Mouse (Mus musculus) lung, postnatal 0 days (tissue): ENCODE measurements around the gene Nup133. TPM values are rescaled to one million over a fixed set of nuclear protein-coding genes. Genes with fewer than 3 reads are reported as not detected.

Source experiments
- ATAC-seq: fragments of 200-750 bp; cut with Nextera tagmentation; 2 replicates; pipeline ENCODE4 v1.8.0; 2017; ENCODE audit warnings: moderate library complexity
- DNase-seq: peaks from one replicate; pipeline ENCODE4 v3.0.0-alpha.2; 2016; ENCODE audit warnings: low spot score
- H3K27ac ChIP-seq: fragments of 300-500 bp; sonication (generic); 2 replicates; pipeline ENCODE4 v1.5.1; 2014; ENCODE audit warnings: antibody characterized with exemption, mild to moderate bottlenecking, low read length, mixed read lengths
- H3K27me3 ChIP-seq: fragments of 300-500 bp; sonication (generic); replicated peaks from 2 replicates; pipeline ENCODE4 v1.6.1; 2014; ENCODE audit warnings: low read length, mixed read lengths; ENCODE audit not compliant: insufficient read depth
- H3K36me3 ChIP-seq: fragments of 300-500 bp; sonication (generic); 2 replicates; pipeline ENCODE4 v1.6.1; 2014; ENCODE audit warnings: low read length, mixed read lengths; ENCODE audit not compliant: insufficient read depth
- H3K4me1 ChIP-seq: fragments of 300-500 bp; sonication (generic); 2 replicates; pipeline ENCODE4 v1.6.1; 2014; ENCODE audit warnings: antibody characterized with exemption, low read depth, low read length, mixed read lengths; ENCODE audit not compliant: insufficient read depth
- H3K4me2 ChIP-seq: fragments of 300-500 bp; sonication (generic); replicated peaks from 2 replicates; pipeline ENCODE4 v1.6.1; 2014; ENCODE audit warnings: low read depth, mild to moderate bottlenecking, low read length, moderate library complexity, mixed read lengths
- H3K4me3 ChIP-seq: fragments of 300-500 bp; sonication (generic); 2 replicates; pipeline ENCODE4 v1.5.1; 2014; ENCODE audit warnings: low read depth, low read length
- H3K9ac ChIP-seq: fragments of 300-500 bp; sonication (generic); replicated peaks from 2 replicates; pipeline ENCODE4 v1.6.1; 2014; ENCODE audit warnings: low read depth, mild to moderate bottlenecking
- H3K9me3 ChIP-seq: fragments of 300-500 bp; sonication (generic); 2 replicates; pipeline ENCODE4 v1.6.1; 2016; ENCODE audit warnings: low read length, mixed read lengths
- CTCF ChIP-seq: IDR thresholded peaks from 2 replicates; pipeline ENCODE4 v1.5.1; 2016; ENCODE audit warnings: antibody characterized with exemption, mild to moderate bottlenecking
- EP300 ChIP-seq: IDR thresholded peaks from 2 replicates; pipeline ENCODE4 v1.6.1; 2016; ENCODE audit warnings: antibody characterized with exemption, mild to moderate bottlenecking, control low read depth
- WGBS: fragments of 180-500 bp; shearing (Covaris S2); extraction: QIAGEN DNeasy Blood & Tissue Kit; methylation state at CpG from one replicate; pipeline ENCODE4 v1.1.7; 2014; 5-methylcytosine and 5-hydroxymethylcytosine counted together
- polyA plus RNA-seq: library from polyadenylated mRNA; unstranded; fragments of >200 nt; fragmentation: Nextera tagmentation; extraction: Ambion mirVana; gene quantifications from 2 replicates; pipeline ENCODE4 v1.2.1, GENCODE M21; 2015

The Nup133 gene
- polyA plus RNA-seq, 1 experiment from 2014 or later: 10.8 TPM

- no peaks in the 10 kb centered on the region for H3K9me3 ChIP-seq
- no peak for ATAC-seq
- no peak overlapping the region for H3K4me3 ChIP-seq
- H3K27ac ChIP-seq: no peak overlapping the region
- peaks cover 41% of the 10 kb centered on the region; the same call in 1 of the 2 replicates for H3K36me3 ChIP-seq
- no peaks in the 10 kb centered on the region for H3K4me1 ChIP-seq
- H3K4me2 ChIP-seq: no peak overlapping the region
- WGBS: 91% methylated on average over 7 of the region's 7 CpGs
- TF ChIP-seq EP300 (no peak), CTCF (no peak)
- no peaks in the 10 kb centered on the region for H3K27me3 ChIP-seq
- no peak for DNase-seq
- H3K9ac ChIP-seq: no peak overlapping the region
Measured at GRCm38 (mm10) chr8:123929026-123929425, 20.0 kb downstream of the Nup133 start.

DNA sequence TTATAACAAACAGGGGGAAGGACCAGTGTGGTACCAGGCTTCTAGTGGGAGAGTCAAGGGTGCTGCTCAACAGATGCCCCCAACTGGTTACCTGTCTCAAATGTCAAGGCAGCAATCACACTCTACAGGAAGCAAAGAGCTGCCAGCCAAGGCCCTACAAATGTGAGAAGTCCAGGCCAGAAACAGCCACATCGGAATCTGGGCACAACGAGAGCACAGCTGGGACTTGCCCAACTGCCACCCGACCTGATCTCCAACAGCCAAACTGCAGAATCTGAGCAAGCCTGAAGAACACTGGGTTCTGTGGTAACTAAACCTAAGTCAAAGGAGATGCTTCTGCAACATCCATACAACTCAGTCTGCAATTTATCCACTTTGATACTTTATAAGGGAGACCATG is 23.4 kb downstream of the Nup133 start:
- Histone ChIP-seq H3K9ac (no peak overlapping the region), H3K4me3 (no peak overlapping the region), H3K9me3 (no peaks in the 10 kb centered on the region), H3K27me3 (no peaks in the 10 kb centered on the region), H3K4me1 (no peaks in the 10 kb centered on the region), H3K4me2 (no peak overlapping the region), H3K36me3 (peaks cover 49% of the 10 kb centered on the region), H3K27ac (no peak overlapping the region)
- no peak for TF ChIP-seq EP300
- no peak for TF ChIP-seq CTCF
- ATAC-seq (no peak), DNase-seq (no peak)
- WGBS: 82% methylated on average over 3 of the region's 3 CpGs

DNA sequence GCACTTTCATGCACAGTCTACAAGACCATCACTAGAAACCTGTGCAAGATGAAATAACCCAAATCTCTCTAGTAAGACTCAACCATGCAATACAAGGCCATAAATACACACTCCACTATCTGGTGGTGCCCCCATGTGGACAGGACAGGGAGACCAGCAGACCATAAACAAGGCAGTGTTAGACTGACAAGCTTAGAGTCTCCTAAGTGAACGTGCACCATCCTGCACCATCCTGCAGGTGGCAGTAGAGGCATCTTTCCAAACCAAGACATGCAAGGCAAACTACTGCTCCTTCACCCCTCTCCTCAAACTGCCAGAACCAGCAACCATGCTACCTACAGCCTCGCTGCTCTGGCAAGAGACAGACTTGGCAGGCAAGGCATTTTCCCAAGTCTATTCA is 24.3 kb downstream of the Nup133 start:
- Histone ChIP-seq H3K4me2 (no peak overlapping the region), H3K4me1 (no peaks in the 10 kb centered on the region), H3K9me3 (no peaks in the 10 kb centered on the region), H3K4me3 (no peak overlapping the region), H3K36me3 (peaks cover 48% of the 10 kb centered on the region), H3K27ac (no peak overlapping the region), H3K27me3 (no peaks in the 10 kb centered on the region), H3K9ac (no peak overlapping the region)
- peak; percentile 91 for DNase-seq
- TF ChIP-seq CTCF (peak; percentile 97), EP300 (no peak)
- ATAC-seq: peak; percentile 86
- WGBS: 17% methylated on average over 2 of the region's 2 CpGs

DNA sequence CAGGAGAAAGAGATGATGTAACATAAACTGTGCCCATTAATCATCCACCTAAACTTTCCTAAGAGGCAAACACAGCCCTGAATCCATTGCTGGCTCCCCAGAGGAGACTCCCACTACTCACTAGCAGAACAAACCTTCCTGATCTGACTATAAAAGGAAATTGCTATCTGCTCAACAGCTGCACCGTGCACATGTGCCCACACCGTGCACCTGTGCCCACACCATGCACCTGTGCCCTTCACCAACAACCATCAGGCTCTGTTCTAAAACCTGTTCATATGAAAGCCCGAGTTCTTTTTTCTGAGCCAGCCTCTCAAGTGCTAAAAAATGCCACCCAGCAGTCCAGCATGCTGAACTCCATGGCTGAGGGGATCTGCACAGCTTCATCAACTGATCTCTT is 34.4 kb downstream of the Nup133 start:
- Histone ChIP-seq H3K4me2 (no peak overlapping the region), H3K36me3 (peaks cover 25% of the 10 kb centered on the region)
- ATAC-seq: no peak

DNA sequence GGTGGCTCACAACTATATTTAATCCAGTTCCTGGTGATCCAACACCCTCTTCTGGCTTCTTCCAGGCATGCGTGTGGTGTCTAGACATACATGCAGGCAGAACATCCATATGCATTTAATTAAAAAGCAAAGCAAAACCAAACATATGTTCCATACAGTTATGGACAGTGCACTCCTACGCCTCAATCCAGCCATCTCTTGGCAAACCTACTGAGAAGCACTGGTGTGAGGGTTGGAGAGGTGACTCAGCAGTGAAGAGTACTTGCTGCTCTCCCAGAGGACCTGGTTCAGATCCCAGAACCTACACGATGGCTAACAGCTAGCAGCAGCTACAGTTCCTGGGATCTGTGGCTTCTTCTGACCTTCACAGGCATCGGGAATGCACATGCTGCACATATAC is 36.8 kb downstream of the Nup133 start:
- WGBS: 95% methylated on average over 4 of the region's 4 CpGs
- Histone ChIP-seq H3K9ac (no peak overlapping the region), H3K4me1 (no peaks in the 10 kb centered on the region), H3K27me3 (no peaks in the 10 kb centered on the region), H3K36me3 (peaks cover 39% of the 10 kb centered on the region), H3K4me3 (no peak overlapping the region), H3K27ac (no peak overlapping the region), H3K4me2 (no peak overlapping the region), H3K9me3 (no peaks in the 10 kb centered on the region)
- no peak for TF ChIP-seq CTCF
- TF ChIP-seq EP300: no peak
- DNase-seq: no peak
- ATAC-seq: no peak

More for the DNA sequence above, 34.4 kb downstream of the Nup133 start:
- Histone ChIP-seq H3K4me3 (no peak overlapping the region), H3K9me3 (no peaks in the 10 kb centered on the region), H3K9ac (no peak overlapping the region), H3K27me3 (no peaks in the 10 kb centered on the region), H3K27ac (no peak overlapping the region), H3K4me1 (no peaks in the 10 kb centered on the region)
- 91% methylated on average over 3 of the region's 3 CpGs for WGBS
- no peak for TF ChIP-seq EP300
- TF ChIP-seq CTCF: no peak
- DNase-seq: no peak

DNA sequence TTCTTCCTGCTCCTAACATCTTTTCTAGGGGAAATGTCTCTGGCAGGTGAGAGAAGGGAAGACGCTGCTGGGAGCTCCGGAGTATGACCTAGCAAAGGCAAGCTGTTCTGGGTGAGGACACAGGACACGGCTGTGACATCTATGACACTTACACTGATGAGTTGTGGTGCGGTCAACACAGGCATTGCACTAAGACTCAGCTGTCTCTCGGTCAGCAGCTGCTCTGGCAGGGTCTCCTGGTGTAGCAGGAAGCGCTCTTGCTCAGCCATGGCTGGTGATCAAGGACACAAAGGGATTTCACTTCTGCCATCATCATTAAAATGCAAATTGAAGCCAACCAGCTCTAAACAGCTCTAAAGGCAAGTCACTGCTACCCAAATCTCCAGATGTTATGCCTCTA is 41.5 kb downstream of the Nup133 start:
- no peak for DNase-seq
- H3K9ac ChIP-seq: no peak overlapping the region
- no peaks in the 10 kb centered on the region for H3K9me3 ChIP-seq

GRCm38 (mm10) chr8:123902653-123903052 is 46.4 kb downstream of the Nup133 start:
- Histone ChIP-seq H3K27me3 (no peaks in the 10 kb centered on the region), H3K36me3 (peaks cover 32% of the 10 kb centered on the region), H3K27ac (no peak overlapping the region), H3K4me1 (no peaks in the 10 kb centered on the region), H3K4me3 (no peak overlapping the region), H3K9me3 (no peaks in the 10 kb centered on the region), H3K9ac (no peak overlapping the region), H3K4me2 (no peak overlapping the region)
- WGBS: 73% methylated on average over 7 of the region's 7 CpGs
- no peak for ATAC-seq
- TF ChIP-seq EP300 (no peak), CTCF (no peak)
- DNase-seq: no peak

More for the DNA sequence above, 41.5 kb downstream of the Nup133 start:
- no peaks in the 10 kb centered on the region for H3K4me1 ChIP-seq
- no peak overlapping the region for H3K4me2 ChIP-seq
- TF ChIP-seq EP300 (no peak), CTCF (no peak)
- 94% methylated on average over 6 of the region's 6 CpGs for WGBS
- no peaks in the 10 kb centered on the region for H3K27me3 ChIP-seq
- ATAC-seq: no peak
- H3K36me3 ChIP-seq: peaks cover 40% of the 10 kb centered on the region
- no peak overlapping the region for H3K4me3 ChIP-seq
- no peak overlapping the region for H3K27ac ChIP-seq
